Mouse (Mus musculus) thymus, postnatal 25 days (tissue): ENCODE measurements around the gene Ppp6r2.

Experiments used
- DNase-seq: peaks from one replicate; pipeline ENCODE4 v3.0.0; 2022

The Ppp6r2 gene

GRCm38 (mm10) chr15:89314511-89315189, 103.3 kb downstream of the Ppp6r2 start:
- no peak for DNase-seq

DNA sequence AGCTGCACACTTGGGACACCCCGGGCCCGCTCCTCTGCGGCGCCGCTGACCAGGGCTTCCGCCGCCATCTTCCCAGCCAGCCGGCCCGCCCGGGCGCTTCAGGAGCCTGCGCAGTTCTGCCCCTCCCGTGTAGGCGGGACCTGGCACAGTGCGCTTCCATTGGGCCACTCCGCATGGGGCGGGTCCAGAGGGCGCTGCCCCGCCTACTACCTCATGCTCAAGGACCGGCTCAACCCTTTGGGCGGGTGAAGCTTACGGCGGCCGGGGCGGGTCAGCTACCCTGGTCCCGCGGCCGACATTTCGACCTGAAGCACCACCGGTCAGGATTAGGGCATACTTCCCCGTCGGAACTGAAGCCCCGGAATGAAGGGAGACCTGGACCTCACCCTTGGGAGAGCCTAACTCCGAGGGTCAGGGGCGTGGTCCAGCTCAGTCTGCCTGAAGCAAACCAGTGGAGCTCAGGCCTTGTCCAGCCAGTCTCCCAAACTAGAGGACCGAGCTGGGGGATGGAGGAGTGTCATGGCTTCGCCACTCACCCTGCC, 103.9 kb downstream of the Ppp6r2 start, which contains the start of gene Sbf1:
TSS of gene Sbf1 (minus strand) at position 122 of the 542 bp plus-strand sequence.
- peak; percentile 96 for DNase-seq

- DNase-seq = peak; percentile 61
Measured at GRCm38 (mm10) chr15:89316146-89316545, 104.8 kb downstream of the Ppp6r2 start.

DNA sequence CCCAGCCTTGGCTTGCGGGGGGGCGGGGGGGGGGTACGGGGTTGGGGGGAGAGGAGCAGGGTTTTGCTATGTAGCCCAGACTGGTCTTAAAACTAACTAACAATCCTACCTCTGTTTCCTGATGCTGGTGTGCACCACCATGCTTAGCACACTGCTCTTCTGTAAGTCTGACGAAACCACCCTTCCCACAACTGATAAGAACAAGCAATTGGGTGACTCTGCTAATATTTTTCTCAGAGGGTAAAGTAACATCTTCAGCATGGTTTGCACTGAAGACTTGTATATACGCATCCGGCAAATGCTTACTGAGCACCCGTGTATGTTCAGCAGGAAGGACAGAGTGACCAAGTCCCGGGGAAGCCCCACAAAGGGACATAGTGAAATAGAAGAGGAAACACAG, 109.9 kb downstream of the Ppp6r2 start:
- no peak for DNase-seq

GRCm38 (mm10) chr15:89322670-89323522, 111.5 kb downstream of the Ppp6r2 start, which contains the start of gene Adm2:
Adm2 (plus strand) TSS chr15:89322720.
- no peak for DNase-seq

- no peak for DNase-seq
Measured at GRCm38 (mm10) chr15:89323656-89324055, 112.3 kb downstream of the Ppp6r2 start.

DNA sequence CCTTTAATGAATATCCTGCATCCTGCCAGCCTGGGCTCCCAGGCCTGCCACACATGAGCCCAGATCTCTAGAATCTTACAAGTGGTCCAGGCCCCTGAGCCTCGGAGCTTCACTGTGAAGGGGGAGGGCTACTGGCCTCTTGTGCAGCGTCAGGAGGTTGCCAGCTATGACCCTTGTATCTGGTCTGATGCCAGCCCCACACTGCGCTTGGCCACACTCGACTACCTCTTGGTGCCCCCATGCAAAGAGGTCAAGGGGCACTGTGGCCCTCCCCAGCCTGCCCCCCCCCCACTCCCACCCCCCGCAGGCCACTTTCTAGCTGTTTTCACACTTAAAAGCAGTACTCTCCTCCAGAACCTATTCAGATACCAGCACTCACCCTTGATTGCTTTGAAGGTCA, 115.1 kb downstream of the Ppp6r2 start:
- DNase-seq = no peak

GRCm38 (mm10) chr15:89334271-89334670, 122.9 kb downstream of the Ppp6r2 start, which contains the start of gene Miox:
Miox (plus strand) TSS chr15:89334398.
- DNase-seq = no peak

- DNase-seq = no peak
Measured at GRCm38 (mm10) chr15:89334774-89335537, 123.6 kb downstream of the Ppp6r2 start.

- DNase-seq = no peak
Measured at GRCm38 (mm10) chr15:89336422-89336821, 125.1 kb downstream of the Ppp6r2 start.
